In genomic region chr14:34673395-34674228, GRCm38 (mm10) we compare ENCODE assay signal across 8 mouse cellular contexts. TPM values are rescaled to one million over a fixed set of nuclear protein-coding genes. Genes with fewer than 3 reads are reported as not detected.
DNase-seq lines count a peak whose midpoint lies in the region; ATAC-seq and TF ChIP-seq lines count a peak whose summit lies in the region.

TSS of gene Wapl (plus strand) at chr14:34673928.

- peak within 1 kb of the TSS; percentile 99 for H3K9ac ChIP-seq in heart, embryonic 12.5 days
- H3K9ac ChIP-seq in kidney, postnatal 0 days (ENCODE audit: low read depth, low read length) = peak within 1 kb of the TSS; percentile 99
- H3K9ac ChIP-seq in liver, embryonic 11.5 days (ENCODE audit: low read depth, low read length) = peak within 1 kb of the TSS; percentile 94
- H3K9ac ChIP-seq in stomach, embryonic 14.5 days (replicated peaks; ENCODE audit: low read depth, low read length) = peak within 1 kb of the TSS; percentile 96

- no peaks in the 10 kb centered on the region for H3K27me3 ChIP-seq in heart, embryonic 12.5 days (replicated peaks)
- H3K27me3 ChIP-seq in kidney, postnatal 0 days (ENCODE audit: insufficient read depth, low read length) = no peaks in the 10 kb centered on the region
- H3K27me3 ChIP-seq in liver, embryonic 11.5 days (replicated peaks; ENCODE audit: control insufficient read depth, insufficient read depth, low read length) = no peaks in the 10 kb centered on the region
- no peaks in the 10 kb centered on the region for H3K27me3 ChIP-seq in stomach, embryonic 14.5 days (ENCODE audit: control insufficient read depth, insufficient read depth, low read length)

- H3K27ac ChIP-seq in heart, embryonic 12.5 days (ENCODE audit: poor library complexity, severe bottlenecking) = peak within 1 kb of the TSS; percentile 95
- peak within 1 kb of the TSS; percentile 96 for H3K27ac ChIP-seq in kidney, postnatal 0 days
- peak within 1 kb of the TSS; percentile 93 for H3K27ac ChIP-seq in liver, embryonic 11.5 days (ENCODE audit: low read depth, low read length)
- H3K27ac ChIP-seq in stomach, embryonic 14.5 days (ENCODE audit: low read length) = peak within 1 kb of the TSS; percentile 94

- 0 out of 2 replicates have a peak, but pooled peaks cover 3% of the 10 kb centered on the region for H3K4me1 ChIP-seq in heart, embryonic 12.5 days (replicated peaks)
- H3K4me1 ChIP-seq in kidney, postnatal 0 days (replicated peaks; ENCODE audit: insufficient read depth, low read length) = no peaks in the 10 kb centered on the region
- H3K4me1 ChIP-seq in liver, embryonic 11.5 days (replicated peaks; ENCODE audit: control insufficient read depth, insufficient read depth, low read length) = peaks cover 16% of the 10 kb centered on the region
- 0 out of 2 replicates have a peak, but pooled peaks cover 7% of the 10 kb centered on the region for H3K4me1 ChIP-seq in stomach, embryonic 14.5 days (ENCODE audit: control insufficient read depth, insufficient read depth, low read length)

- H3K4me3 ChIP-seq in heart, embryonic 12.5 days = peak within 1 kb of the TSS; percentile 96
- peak within 1 kb of the TSS; percentile 84 for H3K4me3 ChIP-seq in kidney, postnatal 0 days (replicated peaks; ENCODE audit: low read depth, low read length)
- peak within 1 kb of the TSS; percentile 95 for H3K4me3 ChIP-seq in liver, embryonic 11.5 days (ENCODE audit: low read depth, low read length)
- H3K4me3 ChIP-seq in stomach, embryonic 14.5 days (ENCODE audit: low read depth, low read length) = peak within 1 kb of the TSS; percentile 97

- H3K36me3 ChIP-seq in heart, embryonic 12.5 days = peaks cover 8% of the 10 kb centered on the region
- peaks cover 7% of the 10 kb centered on the region; the same call in 1 of the 2 replicates for H3K36me3 ChIP-seq in kidney, postnatal 0 days (ENCODE audit: insufficient read depth, low read length)
- H3K36me3 ChIP-seq in liver, embryonic 11.5 days (ENCODE audit: control insufficient read depth, insufficient read depth, low read length) = peaks cover 4% of the 10 kb centered on the region; the same call in 1 of the 2 replicates
- H3K36me3 ChIP-seq in stomach, embryonic 14.5 days (ENCODE audit: control insufficient read depth, insufficient read depth, low read length) = peaks cover 9% of the 10 kb centered on the region

- peak within 1 kb of the TSS; percentile 86 for H3K4me2 ChIP-seq in heart, embryonic 12.5 days
- peak within 1 kb of the TSS; percentile 80 for H3K4me2 ChIP-seq in kidney, postnatal 0 days (ENCODE audit: low read length)
- peak within 1 kb of the TSS; percentile 85 for H3K4me2 ChIP-seq in liver, embryonic 11.5 days
- H3K4me2 ChIP-seq in stomach, embryonic 14.5 days (replicated peaks; ENCODE audit: low read depth, low read length) = peak within 1 kb of the TSS; percentile 80

- ATAC-seq in erythroid progenitor cell, adult 5-6 weeks (replicated peaks; ENCODE audit: low FRiP score, poor library complexity, severe bottlenecking) = peak; percentile 94
- peak; percentile 98 for ATAC-seq in heart, embryonic 12.5 days (ENCODE audit: insufficient number of reproducible peaks, low FRiP score)
- peak; percentile 99 for ATAC-seq in kidney, postnatal 0 days (replicated peaks; ENCODE audit: low FRiP score, low read depth)
- peak; percentile 97 for ATAC-seq in liver, embryonic 11.5 days (replicated peaks; ENCODE audit: low FRiP score)
- ATAC-seq in stomach, embryonic 14.5 days (ENCODE audit: insufficient number of reproducible peaks, insufficient read depth, low FRiP score, low read depth) = peak; percentile 98

- H3K9me3 ChIP-seq in heart, embryonic 12.5 days (replicated peaks) = no peaks in the 10 kb centered on the region
- H3K9me3 ChIP-seq in kidney, postnatal 0 days (replicated peaks; ENCODE audit: low read length) = no peaks in the 10 kb centered on the region
- no peaks in the 10 kb centered on the region for H3K9me3 ChIP-seq in liver, embryonic 11.5 days (ENCODE audit: control insufficient read depth, low read length)
- H3K9me3 ChIP-seq in stomach, embryonic 14.5 days (ENCODE audit: control insufficient read depth, low read depth, low read length) = no peaks in the 10 kb centered on the region

- WGBS in heart, embryonic 12.5 days = under 1% methylated on average over 87 of the region's 90 CpGs
- WGBS in kidney, postnatal 0 days = under 1% methylated on average over 80 of the region's 90 CpGs
- under 1% methylated on average over 84 of the region's 90 CpGs for WGBS in liver, embryonic 11.5 days
- WGBS in stomach, embryonic 14.5 days = under 1% methylated on average over 85 of the region's 90 CpGs

- TF ChIP-seq CTCF in kidney, postnatal 0 days (IDR thresholded peaks at IDR 0.05; ENCODE audit: low read depth) = no peak

- DNase-seq in CD4-positive helper T cell, adult 2 months (ENCODE audit: low read depth, low spot score) = peak; percentile 97
- peak; percentile 91 for DNase-seq in brain, embryonic 18.5 days (ENCODE audit: low read depth, low spot score)
- peak; percentile 98 for DNase-seq in kidney, postnatal 0 days (ENCODE audit: low spot score)
- DNase-seq in liver, embryonic 11.5 days (ENCODE audit: low spot score) = peak; percentile 98
- DNase-seq in naive thymus-derived CD4-positive, alpha-beta T cell, adult 2 months (ENCODE audit: low read depth) = peak; percentile 96

RNA-seq across cellular contexts. Expression of gene Wapl, which starts in this region (rescaled TPM):
- 159 and 206 TPM in 2 replicates for total RNA-seq in erythroid progenitor cell, adult 5-6 weeks (2015; ENCODE audit: low replicate concordance)
- total RNA-seq in erythroid progenitor cell, adult 5-6 weeks (2017; ENCODE audit: low replicate concordance) = 289 and 355 TPM in 2 replicates
- 24.0 and 25.1 TPM in 2 replicates for polyA plus RNA-seq in heart, embryonic 12.5 days (2016; fragmentation: Nextera tagmentation; extraction: Ambion mirVana)
- polyA plus RNA-seq in kidney, postnatal 0 days (2015; fragmentation: Nextera tagmentation; extraction: Ambion mirVana) = 23.7 and 25.0 TPM in 2 replicates
- polyA plus RNA-seq in liver, embryonic 11.5 days (2014; fragmentation: Nextera tagmentation; extraction: Ambion mirVana) = 38.8 and 41.4 TPM in 2 replicates
- polyA plus RNA-seq in stomach, embryonic 14.5 days (2014; fragmentation: Nextera tagmentation; extraction: Ambion mirVana) = 31.1 and 33.6 TPM in 2 replicates

Comparison
In these comparisons a context has a peak if more than half of its experiments do, and no peak if none do; other contexts are left out.
1. Peak in every context shown above with its lines: DNase-seq, ATAC-seq, H3K4me3 ChIP-seq and H3K27ac ChIP-seq.